Mouse (Mus musculus) heart, postnatal 36 days (tissue): Measurements from ENCODE around the gene Etv6. TPM values are rescaled to one million over a fixed set of nuclear protein-coding genes. Genes with fewer than 3 reads are reported as not detected.
A peak's percentile ranks its signal among the peaks of the same experiment; 100 is the strongest.

Source experiments
- DNase-seq, 2 experiments: peaks; one replicate each; pipeline ENCODE4 v3.0.0; 2021 to 2022
- intact Hi-C: fragments of 180-260 bp; cut with DNase I; formaldehyde crosslinking; loops from one replicate; pipeline ENCODE4 v1.15.1; 2025
- total RNA-seq, 2 experiments: library from RNA; stranded (reverse); gene quantifications; 2 replicates each; pipeline ENCODE4 v1.2.3; 2021

Gene Etv6
- total RNA-seq, 2 experiments from 2014 or later, result 11.5 to 15.0 TPM

GRCm38 (mm10) chr6:134133756-134134155 lies 98.3 kb downstream of the Etv6 start:
- intact Hi-C loops, result no loop called here
- DNase-seq, result no peak

- intact Hi-C loops, result no loop called here
- DNase-seq, result no peak
Observed at GRCm38 (mm10) chr6:134134821-134135323, 99.4 kb downstream of the Etv6 start.

GRCm38 (mm10) chr6:134136315-134136714 lies 100.8 kb downstream of the Etv6 start:
- no peak for DNase-seq
- intact Hi-C loops, result no loop called here

- intact Hi-C loops, result no loop called here
Observed at GRCm38 (mm10) chr6:134139359-134139758, 103.9 kb downstream of the Etv6 start.

GRCm38 (mm10) chr6:134140718-134141615 lies 105.5 kb downstream of the Etv6 start:
- DNase-seq, result no peak
- intact Hi-C loops, result loop anchor here (2.0 kb wide), 1 partner anchor 20 kb away; no protein-coding TSS in a partner anchor

More at GRCm38 (mm10) chr6:134139359-134139758, 103.9 kb downstream of the Etv6 start:
- no peak for DNase-seq

- intact Hi-C loops, result loop anchor here (2.0 kb wide), 2 partner anchors 21 to 105 kb away; no protein-coding TSS in a partner anchor
- DNase-seq, result no peak
Observed at GRCm38 (mm10) chr6:134141616-134142165, 106.2 kb downstream of the Etv6 start.

- intact Hi-C loops, result loop anchor here (2.0 kb wide), 1 partner anchor 106 kb away; no protein-coding TSS in a partner anchor
- no peak for DNase-seq
Observed at GRCm38 (mm10) chr6:134142700-134143099, 107.2 kb downstream of the Etv6 start.

GRCm38 (mm10) chr6:134143649-134144097 lies 108.2 kb downstream of the Etv6 start:
- peak in 1 of 2 experiments; percentile 37 for DNase-seq
- intact Hi-C loops, result loop anchor here (2.0 kb wide), 2 partner anchors 107 to 181 kb away; no protein-coding TSS in a partner anchor

GRCm38 (mm10) chr6:134144231-134145130 lies 109.0 kb downstream of the Etv6 start:
- intact Hi-C loops, result loop anchor here (2.0 kb wide), 1 partner anchor 182 kb away; no protein-coding TSS in a partner anchor
- DNase-seq, result peak in 1 of 2 experiments; percentile 36

- intact Hi-C loops, result no loop called here
Observed at GRCm38 (mm10) chr6:134147596-134148442, 112.3 kb downstream of the Etv6 start.

GRCm38 (mm10) chr6:134148443-134148942 lies 113.0 kb downstream of the Etv6 start:
- no peak for DNase-seq
- intact Hi-C loops, result no loop called here

More at GRCm38 (mm10) chr6:134147596-134148442, 112.3 kb downstream of the Etv6 start:
- DNase-seq, result no peak

GRCm38 (mm10) chr6:134149606-134150005 lies 114.1 kb downstream of the Etv6 start:
- intact Hi-C loops, result loop anchor here (5.0 kb wide), 1 partner anchor 38 kb away; no protein-coding TSS in a partner anchor
- DNase-seq, result no peak

GRCm38 (mm10) chr6:134151022-134151680 lies 115.7 kb downstream of the Etv6 start:
- DNase-seq, result no peak

GRCm38 (mm10) chr6:134151853-134152505 lies 116.5 kb downstream of the Etv6 start:
- intact Hi-C loops, result loop anchor here (1.0 to 5.0 kb wide), 2 partner anchors 35 to 90 kb away; no protein-coding TSS in a partner anchor
- peak; percentile 53 to 61 for DNase-seq

More at GRCm38 (mm10) chr6:134151022-134151680, 115.7 kb downstream of the Etv6 start:
- intact Hi-C loops, result loop anchor here (1.0 to 5.0 kb wide), 2 partner anchors 36 to 91 kb away; no protein-coding TSS in a partner anchor

GRCm38 (mm10) chr6:134152539-134152938 lies 117.0 kb downstream of the Etv6 start:
- no peak for DNase-seq
- intact Hi-C loops, result loop anchor here (5.0 kb wide), 1 partner anchor 35 kb away; no protein-coding TSS in a partner anchor

GRCm38 (mm10) chr6:134154746-134155145 lies 119.2 kb downstream of the Etv6 start:
- DNase-seq, result no peak
- intact Hi-C loops, result loop anchor here (5.0 kb wide), 2 partner anchors 33 to 213 kb away; no protein-coding TSS in a partner anchor

GRCm38 (mm10) chr6:134155900-134156623 lies 120.6 kb downstream of the Etv6 start:
- intact Hi-C loops, result loop anchor here (5.0 kb wide), 1 partner anchor 211 kb away; no protein-coding TSS in a partner anchor
- no peak for DNase-seq
